Mouse (Mus musculus): ENCODE measurements at regions not wholly inside any gene's neighbourhood (a gene's known extent, or its start where the extent isn't known, plus 50 kb on each side); places are given as distances from the start of the nearest gene placed in this dataset.

- H3K27me3 ChIP-seq, result no peaks in the 10 kb centered on the region
- H3K4me2 ChIP-seq, result no peak overlapping the region
- H3K4me3 ChIP-seq, result no peak overlapping the region
- H3K27ac ChIP-seq, result no peak overlapping the region
- no peak overlapping the region for H3K9ac ChIP-seq
- no peaks in the 10 kb centered on the region for H3K9me3 ChIP-seq (replicated peaks)
- ATAC-seq, result no peak
- 92% methylated on average over 3 of the region's 3 CpGs for WGBS
- H3K36me3 ChIP-seq (ENCODE audit: poor library complexity, severe bottlenecking), result no peaks in the 10 kb centered on the region
- no peaks in the 10 kb centered on the region for H3K4me1 ChIP-seq
Measured at GRCm38 (mm10) chr10:43764581-43764980, 137.0 kb downstream of the Qrsl1 start.

GRCm38 (mm10) chr10:43765275-43765674, 136.3 kb downstream of the Qrsl1 start:
- no peak for ATAC-seq
- Histone ChIP-seq H3K4me1 (no peaks in the 10 kb centered on the region), H3K4me3 (no peak overlapping the region), H3K9ac (no peak overlapping the region), H3K27ac (no peak overlapping the region), H3K9me3 (replicated peaks) (no peaks in the 10 kb centered on the region), H3K4me2 (no peak overlapping the region), H3K36me3 (ENCODE audit: poor library complexity, severe bottlenecking) (no peaks in the 10 kb centered on the region), H3K27me3 (no peaks in the 10 kb centered on the region)
- 97% methylated on average over 1 of the region's 1 CpGs for WGBS

GRCm38 (mm10) chr10:43765829-43766486, 135.6 kb downstream of the Qrsl1 start:
- H3K4me1 ChIP-seq, result no peaks in the 10 kb centered on the region
- no peak overlapping the region for H3K9ac ChIP-seq
- H3K36me3 ChIP-seq (ENCODE audit: poor library complexity, severe bottlenecking), result no peaks in the 10 kb centered on the region
- no peak overlapping the region for H3K4me3 ChIP-seq
- no peaks in the 10 kb centered on the region for H3K9me3 ChIP-seq (replicated peaks)
- H3K27me3 ChIP-seq, result no peaks in the 10 kb centered on the region
- no peak for ATAC-seq
- 73% methylated on average over 11 of the region's 11 CpGs for WGBS
- H3K4me2 ChIP-seq, result no peak overlapping the region
- no peak overlapping the region for H3K27ac ChIP-seq

GRCm38 (mm10) chr10:43767961-43768726, 133.4 kb downstream of the Qrsl1 start:
- WGBS, result 90% methylated on average over 16 of the region's 16 CpGs
- no peaks in the 10 kb centered on the region for H3K36me3 ChIP-seq (ENCODE audit: poor library complexity, severe bottlenecking)
- no peaks in the 10 kb centered on the region for H3K27me3 ChIP-seq
- H3K4me1 ChIP-seq, result no peaks in the 10 kb centered on the region
- no peak overlapping the region for H3K4me3 ChIP-seq
- H3K9me3 ChIP-seq (replicated peaks), result no peaks in the 10 kb centered on the region
- H3K4me2 ChIP-seq, result no peak overlapping the region
- no peak overlapping the region for H3K27ac ChIP-seq
- H3K9ac ChIP-seq, result no peak overlapping the region
- ATAC-seq, result no peak

- Histone ChIP-seq H3K4me3 (no peak overlapping the region), H3K4me2 (no peak overlapping the region), H3K27ac (no peak overlapping the region), H3K27me3 (no peaks in the 10 kb centered on the region), H3K9ac (no peak overlapping the region), H3K9me3 (replicated peaks) (no peaks in the 10 kb centered on the region), H3K4me1 (no peaks in the 10 kb centered on the region), H3K36me3 (ENCODE audit: poor library complexity, severe bottlenecking) (no peaks in the 10 kb centered on the region)
- ATAC-seq, result no peak
- 72% methylated on average over 3 of the region's 3 CpGs for WGBS
Measured at GRCm38 (mm10) chr10:43769026-43769425, 132.5 kb downstream of the Qrsl1 start.

GRCm38 (mm10) chr10:43775807-43776206, 125.7 kb downstream of the Qrsl1 start:
- Histone ChIP-seq H3K4me2 (no peak overlapping the region), H3K4me1 (no peaks in the 10 kb centered on the region), H3K36me3 (ENCODE audit: poor library complexity, severe bottlenecking) (no peaks in the 10 kb centered on the region), H3K27me3 (no peaks in the 10 kb centered on the region), H3K9ac (no peak overlapping the region), H3K4me3 (no peak overlapping the region), H3K27ac (no peak overlapping the region), H3K9me3 (replicated peaks) (no peaks in the 10 kb centered on the region)
- 87% methylated on average over 1 of the region's 1 CpGs for WGBS
- no peak for ATAC-seq

- Histone ChIP-seq H3K9me3 (replicated peaks) (0 out of 2 replicates have a peak, but pooled peaks cover 8% of the 10 kb centered on the region), H3K4me1 (no peaks in the 10 kb centered on the region), H3K4me3 (no peak overlapping the region), H3K4me2 (no peak overlapping the region), H3K27me3 (no peaks in the 10 kb centered on the region), H3K27ac (no peak overlapping the region), H3K9ac (no peak overlapping the region), H3K36me3 (ENCODE audit: poor library complexity, severe bottlenecking) (no peaks in the 10 kb centered on the region)
- no peak for ATAC-seq
- WGBS, result 73% methylated on average over 28 of the region's 28 CpGs
Measured at GRCm38 (mm10) chr10:43777612-43778600, 123.6 kb downstream of the Qrsl1 start.

- no peaks in the 10 kb centered on the region for H3K27me3 ChIP-seq
- no peak for ATAC-seq
- H3K9ac ChIP-seq, result no peak overlapping the region
- H3K36me3 ChIP-seq (ENCODE audit: poor library complexity, severe bottlenecking), result no peaks in the 10 kb centered on the region
- no peak overlapping the region for H3K4me3 ChIP-seq
- 90% methylated on average over 4 of the region's 4 CpGs for WGBS
- no peaks in the 10 kb centered on the region for H3K4me1 ChIP-seq
- no peak overlapping the region for H3K4me2 ChIP-seq
- H3K9me3 ChIP-seq (replicated peaks), result 0 out of 2 replicates have a peak, but pooled peaks cover 8% of the 10 kb centered on the region
- no peak overlapping the region for H3K27ac ChIP-seq
Measured at GRCm38 (mm10) chr10:43780571-43780970, 121.0 kb downstream of the Qrsl1 start.

- Histone ChIP-seq H3K4me2 (no peak overlapping the region), H3K4me1 (no peaks in the 10 kb centered on the region), H3K36me3 (ENCODE audit: poor library complexity, severe bottlenecking) (no peaks in the 10 kb centered on the region), H3K27ac (no peak overlapping the region), H3K9me3 (replicated peaks) (0 out of 2 replicates have a peak, but pooled peaks cover 8% of the 10 kb centered on the region), H3K4me3 (no peak overlapping the region), H3K9ac (no peak overlapping the region), H3K27me3 (no peaks in the 10 kb centered on the region)
- ATAC-seq, result no peak
- 90% methylated on average over 3 of the region's 3 CpGs for WGBS
Measured at GRCm38 (mm10) chr10:43783304-43783703, 118.2 kb downstream of the Qrsl1 start.

- H3K4me2 ChIP-seq, result no peak overlapping the region
- H3K9ac ChIP-seq, result no peak overlapping the region
- H3K36me3 ChIP-seq (ENCODE audit: poor library complexity, severe bottlenecking), result no peaks in the 10 kb centered on the region
- no peaks in the 10 kb centered on the region for H3K9me3 ChIP-seq (replicated peaks)
- no peak overlapping the region for H3K4me3 ChIP-seq
- WGBS, result 91% methylated on average over 4 of the region's 4 CpGs
- no peak for ATAC-seq
- H3K27me3 ChIP-seq, result no peaks in the 10 kb centered on the region
- no peak overlapping the region for H3K27ac ChIP-seq
- H3K4me1 ChIP-seq, result peaks cover 4% of the 10 kb centered on the region; the same call in 1 of the 2 replicates
Measured at GRCm38 (mm10) chr10:43790780-43791179, 110.8 kb downstream of the Qrsl1 start.

- Histone ChIP-seq H3K27me3 (no peaks in the 10 kb centered on the region), H3K4me3 (no peak overlapping the region), H3K4me1 (peaks cover 4% of the 10 kb centered on the region; the same call in 1 of the 2 replicates), H3K4me2 (no peak overlapping the region), H3K27ac (no peak overlapping the region), H3K9ac (no peak overlapping the region), H3K36me3 (ENCODE audit: poor library complexity, severe bottlenecking) (no peaks in the 10 kb centered on the region), H3K9me3 (replicated peaks) (no peaks in the 10 kb centered on the region)
- WGBS, result 93% methylated on average over 4 of the region's 4 CpGs
- ATAC-seq, result no peak
Measured at GRCm38 (mm10) chr10:43791525-43792021, 110.0 kb downstream of the Qrsl1 start.
